Mouse (Mus musculus): ENCODE results near the gene Stx11.

GRCm38 (mm10) chr10:12996736-12997477 lies 32.8 kb upstream of the Stx11 start:
- peak; percentile 89 for TF ChIP-seq CTCF (IDR thresholded peaks at IDR 0.05; ENCODE audit: low read depth)
- no peak for TF ChIP-seq EP300 (IDR thresholded peaks at IDR 0.05; ENCODE audit: low read depth)

All from liver, postnatal 0 days (tissue).